Mouse (Mus musculus): ENCODE data around the gene Rapgef3. TPM values are rescaled to one million over a fixed set of nuclear protein-coding genes. Genes with fewer than 3 reads are reported as not detected.

Rapgef3 gene
- polyA plus RNA-seq, 1 experiment from 2014 or later = 23.4 TPM

DNA sequence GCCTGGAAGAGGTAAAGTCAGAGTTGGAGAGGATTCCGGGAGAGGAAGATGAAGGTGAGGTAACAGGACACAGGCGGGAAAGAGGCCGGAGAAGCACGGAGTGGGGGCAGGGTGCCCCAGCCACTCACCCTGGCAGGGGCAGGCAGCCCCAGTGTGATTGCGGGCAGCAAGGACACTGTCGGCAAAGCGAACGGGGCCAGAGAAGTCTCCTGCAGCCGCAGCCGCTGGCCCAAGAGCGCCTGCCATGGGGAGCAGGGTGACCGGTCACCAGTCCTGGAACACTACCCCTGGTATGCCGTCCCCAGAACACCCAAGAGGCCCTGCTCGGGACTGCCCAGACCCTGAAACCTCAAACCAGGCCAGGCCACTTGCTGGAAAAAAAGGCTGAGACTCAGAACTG lies 40.8 kb upstream of the Rapgef3 start:
- no peak for ATAC-seq (ENCODE audit: borderline replicate concordance, extremely low read depth, low FRiP score, low TSS enrichment)
- peaks cover 64% of the 10 kb centered on the region for H3K36me3 ChIP-seq
- 86% methylated on average over 14 of the region's 14 CpGs for WGBS
- H3K27me3 ChIP-seq = no peaks in the 10 kb centered on the region
- no peak overlapping the region for H3K27ac ChIP-seq
- peaks cover 17% of the 10 kb centered on the region for H3K4me1 ChIP-seq
- H3K4me3 ChIP-seq = no peak overlapping the region
- no peak overlapping the region for H3K9ac ChIP-seq
- no peak overlapping the region for H3K4me2 ChIP-seq
- H3K9me3 ChIP-seq = no peaks in the 10 kb centered on the region

DNA sequence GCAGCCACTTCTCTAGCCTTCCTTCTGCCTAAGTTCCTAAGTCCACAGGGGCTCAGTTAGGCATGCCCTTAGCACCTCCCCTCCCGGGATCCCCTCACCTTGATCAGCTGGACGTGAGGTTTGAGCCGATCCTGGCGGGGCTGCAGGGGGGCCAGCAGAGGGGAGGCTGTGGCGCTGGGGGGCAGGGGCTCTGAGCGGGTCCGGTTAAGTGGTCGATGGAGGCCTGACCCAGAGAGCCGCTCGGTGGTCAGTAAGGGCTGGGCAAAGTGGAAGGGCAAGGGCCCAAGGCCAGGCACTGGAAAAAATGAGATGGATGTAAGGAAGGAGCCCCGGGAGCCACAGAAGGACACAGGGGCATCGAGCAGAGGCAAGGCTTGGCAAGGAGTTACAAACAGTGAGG lies 40.1 kb upstream of the Rapgef3 start:
- H3K36me3 ChIP-seq = peaks cover 64% of the 10 kb centered on the region
- peaks cover 10% of the 10 kb centered on the region for H3K4me1 ChIP-seq
- H3K9me3 ChIP-seq = no peaks in the 10 kb centered on the region
- no peaks in the 10 kb centered on the region for H3K27me3 ChIP-seq
- ATAC-seq (ENCODE audit: borderline replicate concordance, extremely low read depth, low FRiP score, low TSS enrichment) = no peak
- no peak overlapping the region for H3K27ac ChIP-seq
- H3K9ac ChIP-seq = no peak overlapping the region
- H3K4me3 ChIP-seq = no peak overlapping the region
- H3K4me2 ChIP-seq = no peak overlapping the region
- 76% methylated on average over 12 of the region's 12 CpGs for WGBS

GRCm38 (mm10) chr15:97802575-97802974 lies 34.8 kb upstream of the Rapgef3 start:
- H3K9ac ChIP-seq = no peak overlapping the region
- peaks cover 77% of the 10 kb centered on the region for H3K36me3 ChIP-seq
- no peaks in the 10 kb centered on the region for H3K27me3 ChIP-seq
- WGBS = 29% methylated on average over 13 of the region's 13 CpGs
- H3K4me2 ChIP-seq = no peak overlapping the region
- H3K4me1 ChIP-seq = no peaks in the 10 kb centered on the region
- no peak overlapping the region for H3K4me3 ChIP-seq
- 0 out of 2 replicates have a peak, but pooled peaks have one; percentile 40 for ATAC-seq (ENCODE audit: borderline replicate concordance, extremely low read depth, low FRiP score, low TSS enrichment)
- no peaks in the 10 kb centered on the region for H3K9me3 ChIP-seq
- no peak overlapping the region for H3K27ac ChIP-seq

- Histone ChIP-seq H3K27ac (no peak overlapping the region), H3K36me3 (peaks cover 76% of the 10 kb centered on the region), H3K4me3 (no peak overlapping the region), H3K4me1 (no peaks in the 10 kb centered on the region), H3K9ac (no peak overlapping the region), H3K27me3 (no peaks in the 10 kb centered on the region), H3K9me3 (no peaks in the 10 kb centered on the region), H3K4me2 (no peak overlapping the region)
- WGBS = 86% methylated on average over 7 of the region's 7 CpGs
- no peak for ATAC-seq (ENCODE audit: borderline replicate concordance, extremely low read depth, low FRiP score, low TSS enrichment)
Observed at GRCm38 (mm10) chr15:97801811-97802210, 34.0 kb upstream of the Rapgef3 start.

GRCm38 (mm10) chr15:97800853-97801252 lies 33.1 kb upstream of the Rapgef3 start:
- Histone ChIP-seq H3K4me1 (no peaks in the 10 kb centered on the region), H3K4me2 (no peak overlapping the region), H3K27me3 (no peaks in the 10 kb centered on the region), H3K9me3 (no peaks in the 10 kb centered on the region), H3K9ac (no peak overlapping the region), H3K27ac (no peak overlapping the region), H3K4me3 (no peak overlapping the region), H3K36me3 (peaks cover 77% of the 10 kb centered on the region)
- ATAC-seq (ENCODE audit: borderline replicate concordance, extremely low read depth, low FRiP score, low TSS enrichment) = peak; percentile 15; the same call in 1 of the 2 replicates
- WGBS = 87% methylated on average over 13 of the region's 13 CpGs

DNA sequence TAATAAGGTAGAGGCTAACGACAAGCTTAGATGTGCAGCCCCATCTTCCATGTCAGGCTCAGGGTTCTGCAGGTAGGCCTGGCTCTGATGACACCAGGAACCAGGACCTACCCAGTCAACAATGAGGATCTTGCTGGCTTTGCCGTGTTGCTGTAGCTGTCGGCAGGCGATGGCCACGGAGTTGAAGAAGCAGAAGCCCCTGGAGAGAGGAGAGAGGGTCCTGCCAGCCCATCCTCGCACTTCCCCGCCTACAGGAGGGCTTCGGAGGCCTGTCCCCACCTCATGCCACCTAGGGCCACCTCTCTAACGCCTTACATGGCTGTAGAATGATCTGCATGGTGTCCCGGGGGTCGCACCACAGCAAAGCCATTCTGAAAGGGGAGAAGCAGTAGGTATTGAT lies 31.7 kb upstream of the Rapgef3 start:
- no peak for ATAC-seq (ENCODE audit: borderline replicate concordance, extremely low read depth, low FRiP score, low TSS enrichment)
- Histone ChIP-seq H3K36me3 (peaks cover 80% of the 10 kb centered on the region), H3K27me3 (no peaks in the 10 kb centered on the region), H3K27ac (no peak overlapping the region), H3K9me3 (no peaks in the 10 kb centered on the region), H3K4me2 (no peak overlapping the region), H3K4me1 (no peaks in the 10 kb centered on the region), H3K4me3 (no peak overlapping the region), H3K9ac (no peak overlapping the region)
- 90% methylated on average over 11 of the region's 11 CpGs for WGBS

DNA sequence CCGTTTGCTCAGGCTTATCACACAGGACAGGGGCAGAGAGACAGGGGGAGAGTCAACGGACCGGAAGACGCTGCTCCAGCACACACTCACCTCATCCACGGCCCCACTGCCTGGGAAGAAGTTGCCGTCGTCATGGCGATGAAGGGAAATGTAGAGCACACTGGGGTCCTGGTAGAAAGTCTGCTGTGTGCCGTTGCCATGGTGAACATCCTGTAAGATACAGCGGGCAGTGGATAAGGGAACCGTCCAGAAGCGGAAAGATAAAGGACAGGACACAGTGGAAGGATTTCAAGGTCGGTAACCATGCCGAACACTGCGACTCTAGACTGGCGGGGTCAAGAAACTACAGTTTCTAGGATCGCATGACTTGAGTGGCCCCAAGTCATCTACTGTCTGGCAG lies 30.4 kb upstream of the Rapgef3 start:
- WGBS = 59% methylated on average over 17 of the region's 17 CpGs
- Histone ChIP-seq H3K9me3 (no peaks in the 10 kb centered on the region), H3K9ac (no peak overlapping the region), H3K4me1 (no peaks in the 10 kb centered on the region), H3K4me2 (no peak overlapping the region), H3K4me3 (no peak overlapping the region), H3K36me3 (peaks cover 93% of the 10 kb centered on the region), H3K27ac (no peak overlapping the region), H3K27me3 (no peaks in the 10 kb centered on the region)
- no peak for ATAC-seq (ENCODE audit: borderline replicate concordance, extremely low read depth, low FRiP score, low TSS enrichment)

- Histone ChIP-seq H3K4me2 (no peak overlapping the region), H3K9ac (no peak overlapping the region), H3K4me3 (no peak overlapping the region), H3K9me3 (no peaks in the 10 kb centered on the region), H3K27me3 (no peaks in the 10 kb centered on the region), H3K36me3 (peaks cover 92% of the 10 kb centered on the region), H3K4me1 (no peaks in the 10 kb centered on the region), H3K27ac (no peak overlapping the region)
- WGBS = 94% methylated on average over 17 of the region's 17 CpGs
- no peak for ATAC-seq (ENCODE audit: borderline replicate concordance, extremely low read depth, low FRiP score, low TSS enrichment)
Observed at GRCm38 (mm10) chr15:97796674-97797310, 29.0 kb upstream of the Rapgef3 start.

GRCm38 (mm10) chr15:97795559-97796235 lies 27.9 kb upstream of the Rapgef3 start:
- Histone ChIP-seq H3K27ac (no peak overlapping the region), H3K36me3 (peaks cover 89% of the 10 kb centered on the region), H3K27me3 (no peaks in the 10 kb centered on the region), H3K9me3 (no peaks in the 10 kb centered on the region), H3K9ac (no peak overlapping the region), H3K4me3 (no peak overlapping the region), H3K4me1 (no peaks in the 10 kb centered on the region), H3K4me2 (no peak overlapping the region)
- ATAC-seq (ENCODE audit: borderline replicate concordance, extremely low read depth, low FRiP score, low TSS enrichment) = no peak
- WGBS = 95% methylated on average over 10 of the region's 10 CpGs

DNA sequence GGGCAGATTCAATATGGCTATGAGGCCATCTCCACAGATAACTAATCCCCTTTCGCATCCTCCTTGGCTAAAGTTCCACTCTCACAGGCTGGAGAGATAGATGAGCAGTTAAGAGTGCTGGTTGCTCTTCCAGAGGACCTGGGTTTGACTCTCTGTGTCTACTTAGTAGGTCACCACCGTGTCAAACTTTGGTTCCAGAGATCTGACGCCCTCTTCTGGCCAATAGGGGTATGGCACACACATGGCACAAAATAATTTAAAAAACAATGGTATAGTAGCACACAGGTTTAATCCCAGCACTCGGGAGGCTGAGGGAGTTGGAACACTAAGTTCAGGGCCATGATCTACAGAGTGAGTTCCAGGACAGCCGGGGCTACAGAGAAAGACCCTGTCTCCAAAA lies 26.5 kb upstream of the Rapgef3 start:
- H3K4me1 ChIP-seq = peaks cover 4% of the 10 kb centered on the region; the same call in 1 of the 2 replicates
- no peaks in the 10 kb centered on the region for H3K9me3 ChIP-seq
- no peak overlapping the region for H3K4me3 ChIP-seq
- no peak overlapping the region for H3K27ac ChIP-seq
- H3K9ac ChIP-seq = no peak overlapping the region
- no peak for ATAC-seq (ENCODE audit: borderline replicate concordance, extremely low read depth, low FRiP score, low TSS enrichment)
- H3K36me3 ChIP-seq = peaks cover 76% of the 10 kb centered on the region
- H3K27me3 ChIP-seq = no peaks in the 10 kb centered on the region
- 69% methylated on average over 5 of the region's 5 CpGs for whole genome bisulfite sequencing
- H3K4me2 ChIP-seq = no peak overlapping the region

- Histone ChIP-seq H3K4me2 (no peak overlapping the region), H3K4me1 (peaks cover 10% of the 10 kb centered on the region), H3K9me3 (no peaks in the 10 kb centered on the region), H3K9ac (no peak overlapping the region), H3K4me3 (no peak overlapping the region), H3K27me3 (no peaks in the 10 kb centered on the region), H3K27ac (no peak overlapping the region), H3K36me3 (peaks cover 71% of the 10 kb centered on the region)
- 89% methylated on average over 18 of the region's 18 CpGs for WGBS
- ATAC-seq (ENCODE audit: borderline replicate concordance, extremely low read depth, low FRiP score, low TSS enrichment) = no peak
Observed at GRCm38 (mm10) chr15:97793386-97794153, 25.8 kb upstream of the Rapgef3 start.

GRCm38 (mm10) chr15:97791126-97791700 lies 23.4 kb upstream of the Rapgef3 start:
- no peak overlapping the region for H3K4me2 ChIP-seq
- no peak overlapping the region for H3K27ac ChIP-seq
- 88% methylated on average over 11 of the region's 11 CpGs for WGBS
- H3K4me1 ChIP-seq = peaks cover 33% of the 10 kb centered on the region
- no peaks in the 10 kb centered on the region for H3K27me3 ChIP-seq
- peaks cover 50% of the 10 kb centered on the region for H3K36me3 ChIP-seq
- no peak overlapping the region for H3K4me3 ChIP-seq
- H3K9ac ChIP-seq = no peak overlapping the region
- no peaks in the 10 kb centered on the region for H3K9me3 ChIP-seq
- ATAC-seq (ENCODE audit: borderline replicate concordance, extremely low read depth, low FRiP score, low TSS enrichment) = 0 out of 2 replicates have a peak, but pooled peaks have one; percentile 6
